Mouse (Mus musculus) E14TG2a.4 (cell line): ENCODE measurements around the gene Tubgcp2.

Experiments
- H3K27me3 ChIP-seq: 2 replicates; pipeline ENCODE4 v1.6.1; 2014; ENCODE audit warnings: low read length, control low read depth; ENCODE audit not compliant: insufficient read depth
- H3K36me3 ChIP-seq: 2 replicates; pipeline ENCODE4 v1.6.1; 2014; ENCODE audit warnings: low read length, control low read depth; ENCODE audit not compliant: insufficient read depth
- H3K4me1 ChIP-seq: replicated peaks from 2 replicates; pipeline ENCODE4 v1.6.1; 2014; ENCODE audit warnings: low read depth, low read length, control low read depth
- H3K4me3 ChIP-seq: replicated peaks from 2 replicates; pipeline ENCODE4 v1.5.1; 2014; ENCODE audit warnings: mild to moderate bottlenecking, low read length
- H3K9me3 ChIP-seq: 2 replicates; pipeline ENCODE4 v1.6.1; 2014; ENCODE audit warnings: low read length, control low read depth
- CTCF ChIP-seq: conservative IDR thresholded peaks from 2 replicates; pipeline ENCODE4 v1.5.1; 2014; ENCODE audit warnings: low read length
- NANOG ChIP-seq: IDR thresholded peaks from 2 replicates; pipeline ENCODE4 v1.6.1; 2014; ENCODE audit warnings: borderline replicate concordance, low read length, mixed read lengths
- POU5F1 ChIP-seq: IDR thresholded peaks from 2 replicates; pipeline ENCODE4 v1.6.1; 2014; ENCODE audit warnings: low read length, borderline replicate concordance

The Tubgcp2 gene

GRCm38 (mm10) chr7:139998691-139999350 is 37.6 kb downstream of the Tubgcp2 start:
- Histone ChIP-seq H3K27me3 (no peaks in the 10 kb centered on the region), H3K9me3 (no peaks in the 10 kb centered on the region), H3K36me3 (peaks cover 82% of the 10 kb centered on the region), H3K4me1 (peaks cover 8% of the 10 kb centered on the region), H3K4me3 (no peak overlapping the region)
- TF ChIP-seq POU5F1 (no peak), NANOG (no peak), CTCF (no peak)

GRCm38 (mm10) chr7:139994676-139995075 is 41.8 kb downstream of the Tubgcp2 start:
- no peaks in the 10 kb centered on the region; the same call in 1 of the 2 replicates for H3K27me3 ChIP-seq
- TF ChIP-seq NANOG (no peak), CTCF (peak; percentile 86), POU5F1 (no peak)
- no peaks in the 10 kb centered on the region for H3K9me3 ChIP-seq
- H3K4me1 ChIP-seq, result peaks cover 35% of the 10 kb centered on the region
- H3K36me3 ChIP-seq, result peaks cover 46% of the 10 kb centered on the region
- H3K4me3 ChIP-seq, result no peak overlapping the region

GRCm38 (mm10) chr7:139994202-139994601 is 42.3 kb downstream of the Tubgcp2 start:
- Histone ChIP-seq H3K36me3 (peaks cover 42% of the 10 kb centered on the region), H3K27me3 (no peaks in the 10 kb centered on the region; the same call in 1 of the 2 replicates), H3K4me1 (peaks cover 35% of the 10 kb centered on the region), H3K4me3 (no peak overlapping the region), H3K9me3 (no peaks in the 10 kb centered on the region)
- no peak for TF ChIP-seq POU5F1

GRCm38 (mm10) chr7:139993532-139993931 is 42.9 kb downstream of the Tubgcp2 start:
- H3K9me3 ChIP-seq, result no peaks in the 10 kb centered on the region
- TF ChIP-seq CTCF, result no peak
- TF ChIP-seq POU5F1, result no peak
- no peak for TF ChIP-seq NANOG
- H3K4me1 ChIP-seq, result peaks cover 35% of the 10 kb centered on the region
- H3K4me3 ChIP-seq, result no peak overlapping the region
- H3K27me3 ChIP-seq, result peaks cover 7% of the 10 kb centered on the region; the same call in 1 of the 2 replicates
- peaks cover 35% of the 10 kb centered on the region for H3K36me3 ChIP-seq

GRCm38 (mm10) chr7:139992406-139992805 is 44.1 kb downstream of the Tubgcp2 start, which contains the start of gene Adam8:
Adam8 (minus strand) TSS chr7:139992562.
- peaks cover 24% of the 10 kb centered on the region for H3K36me3 ChIP-seq
- H3K4me1 ChIP-seq, result peaks cover 35% of the 10 kb centered on the region
- no peak within 1 kb of the TSS for H3K4me3 ChIP-seq
- no peaks in the 10 kb centered on the region for H3K9me3 ChIP-seq
- peaks cover 8% of the 10 kb centered on the region for H3K27me3 ChIP-seq
- TF ChIP-seq CTCF (no peak), NANOG (no peak), POU5F1 (no peak)

GRCm38 (mm10) chr7:139990864-139991394 is 45.5 kb downstream of the Tubgcp2 start:
- Histone ChIP-seq H3K36me3 (peaks cover 9% of the 10 kb centered on the region), H3K4me3 (no peak overlapping the region), H3K4me1 (peaks cover 35% of the 10 kb centered on the region), H3K27me3 (peaks cover 14% of the 10 kb centered on the region), H3K9me3 (no peaks in the 10 kb centered on the region)
- TF ChIP-seq POU5F1, result no peak
- TF ChIP-seq NANOG, result no peak
- TF ChIP-seq CTCF, result no peak

- Histone ChIP-seq H3K36me3 (no peaks in the 10 kb centered on the region), H3K4me1 (peaks cover 21% of the 10 kb centered on the region), H3K4me3 (no peak overlapping the region), H3K9me3 (no peaks in the 10 kb centered on the region), H3K27me3 (peaks cover 17% of the 10 kb centered on the region)
- no peak for TF ChIP-seq POU5F1
- TF ChIP-seq CTCF, result no peak
- TF ChIP-seq NANOG, result no peak
Measured at GRCm38 (mm10) chr7:139988272-139988671, 48.2 kb downstream of the Tubgcp2 start.

GRCm38 (mm10) chr7:139984505-139984904 is 52.0 kb downstream of the Tubgcp2 start:
- Histone ChIP-seq H3K4me1 (no peaks in the 10 kb centered on the region), H3K4me3 (no peak overlapping the region), H3K36me3 (no peaks in the 10 kb centered on the region), H3K9me3 (no peaks in the 10 kb centered on the region), H3K27me3 (peaks cover 24% of the 10 kb centered on the region)
- TF ChIP-seq POU5F1 (no peak), CTCF (no peak), NANOG (no peak)

- Histone ChIP-seq H3K9me3 (no peaks in the 10 kb centered on the region), H3K4me1 (peaks cover 14% of the 10 kb centered on the region), H3K27me3 (peaks cover 15% of the 10 kb centered on the region), H3K36me3 (no peaks in the 10 kb centered on the region), H3K4me3 (no peak overlapping the region)
- no peak for TF ChIP-seq POU5F1
- no peak for TF ChIP-seq CTCF
- no peak for TF ChIP-seq NANOG
Measured at GRCm38 (mm10) chr7:139982058-139982457, 54.4 kb downstream of the Tubgcp2 start.
